Mouse (Mus musculus): ENCODE data around the gene Cog7.

Gene Cog7

DNA sequence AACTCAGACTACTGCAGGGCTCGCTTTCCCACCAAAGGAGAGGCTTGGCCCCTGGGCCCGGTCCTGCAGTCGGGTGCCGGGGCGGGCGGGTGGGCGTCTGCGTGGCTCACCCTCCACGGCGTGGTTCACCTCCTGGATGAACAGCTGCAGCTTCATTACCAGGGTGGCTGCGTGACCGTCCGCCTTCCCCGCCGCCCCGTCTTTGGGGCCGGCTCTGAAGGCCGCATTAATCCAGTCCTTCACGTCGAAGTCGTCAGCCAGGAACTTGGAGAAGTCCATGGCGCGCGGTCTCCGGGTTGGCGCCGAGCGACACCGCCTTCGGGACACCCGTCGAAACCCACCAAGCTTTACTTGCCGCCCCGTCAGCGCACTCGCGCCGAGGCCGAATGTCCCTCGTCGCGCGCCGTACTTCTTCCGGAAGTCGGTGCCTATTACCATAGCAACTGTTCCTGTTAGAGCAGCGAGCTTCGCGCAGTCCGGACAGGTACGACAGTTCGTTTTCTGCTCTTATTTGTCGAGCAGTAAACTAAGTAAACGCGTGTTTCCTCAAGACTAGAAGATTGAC lies at the start of gene Cog7:
TSS of gene Cog7 (minus strand) at position 405 of the 565 bp plus-strand sequence.
- peak; percentile 97 to 98 for DNase-seq

DNA sequence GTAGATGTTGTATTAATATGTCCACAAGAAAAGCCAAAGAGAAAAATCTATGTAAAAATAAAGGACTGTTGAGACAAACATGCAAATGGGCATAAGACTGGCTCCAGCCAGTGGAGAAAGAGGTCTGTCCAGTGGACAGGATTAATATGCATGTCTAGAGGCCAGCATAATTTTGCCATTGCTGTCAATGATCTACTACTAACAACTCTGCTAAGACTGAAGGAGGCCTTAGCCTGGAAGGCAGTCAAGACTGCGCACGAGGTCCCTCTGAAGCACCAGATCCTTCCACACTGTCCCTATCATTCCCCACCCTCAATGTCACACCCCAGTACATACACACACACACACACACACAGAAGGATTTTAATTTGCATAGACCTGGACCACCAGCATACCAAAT lies 40.6 kb upstream of the Cog7 start:
- DNase-seq: no peak

DNA sequence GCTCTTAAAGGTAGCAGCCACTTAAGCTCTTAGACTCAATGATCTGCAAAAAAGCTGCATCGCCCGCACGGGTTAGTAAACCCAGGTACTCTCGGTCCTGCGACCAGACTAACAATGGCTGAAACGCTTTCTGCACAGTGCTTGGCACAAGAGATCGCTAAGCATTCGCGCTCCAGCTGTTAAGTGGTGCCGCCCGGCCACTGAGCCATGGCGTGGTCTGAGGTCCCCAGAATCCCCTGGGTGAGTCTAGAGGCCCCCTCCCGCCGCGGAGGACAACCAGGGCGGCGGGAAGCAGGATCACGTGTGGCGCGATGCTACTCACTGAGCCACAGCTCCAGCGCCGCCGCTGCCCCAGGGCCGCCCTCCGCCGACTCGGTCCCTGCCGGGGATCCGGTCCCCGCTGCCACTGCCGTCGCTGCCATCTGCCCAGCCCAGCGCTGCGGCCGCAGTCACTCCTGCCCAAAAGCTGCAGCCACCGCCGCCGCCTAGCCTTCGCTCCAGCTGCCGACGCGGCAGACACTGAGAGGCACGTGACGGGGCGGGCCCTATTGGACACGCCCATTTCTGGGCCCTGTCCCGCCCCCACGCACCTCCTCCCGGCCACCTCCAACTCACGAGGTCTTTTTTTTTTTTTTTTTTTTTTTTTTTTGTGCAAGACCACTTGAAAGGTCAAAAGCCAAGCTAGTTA lies 39.3 kb upstream of the Cog7 start, which contains the start of gene Gga2:
TSS of gene Gga2 (minus strand) at position 556 of the 688 bp plus-strand sequence.
- DNase-seq: peak; percentile 94 to 95

DNA sequence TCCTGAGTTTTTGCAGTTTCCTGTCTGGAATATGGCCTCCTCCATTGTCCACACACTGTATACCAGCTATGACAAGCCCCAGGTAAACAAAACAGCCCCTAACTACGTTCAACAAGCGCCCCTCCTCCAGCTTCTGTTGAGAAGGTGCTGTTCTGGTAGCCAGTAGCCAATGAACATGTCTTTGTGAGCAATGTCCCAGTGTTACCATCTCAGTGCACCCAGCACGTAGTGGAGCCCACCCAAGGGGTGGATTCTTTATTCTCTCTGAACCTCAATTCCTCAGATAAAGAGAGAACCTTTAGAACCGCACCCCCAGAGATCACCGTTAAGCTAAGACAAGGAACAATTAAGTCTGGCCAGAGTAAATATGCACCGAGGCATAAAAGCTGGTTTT lies 38.8 kb upstream of the Cog7 start:
- peak; percentile 29 to 50 for DNase-seq

DNA sequence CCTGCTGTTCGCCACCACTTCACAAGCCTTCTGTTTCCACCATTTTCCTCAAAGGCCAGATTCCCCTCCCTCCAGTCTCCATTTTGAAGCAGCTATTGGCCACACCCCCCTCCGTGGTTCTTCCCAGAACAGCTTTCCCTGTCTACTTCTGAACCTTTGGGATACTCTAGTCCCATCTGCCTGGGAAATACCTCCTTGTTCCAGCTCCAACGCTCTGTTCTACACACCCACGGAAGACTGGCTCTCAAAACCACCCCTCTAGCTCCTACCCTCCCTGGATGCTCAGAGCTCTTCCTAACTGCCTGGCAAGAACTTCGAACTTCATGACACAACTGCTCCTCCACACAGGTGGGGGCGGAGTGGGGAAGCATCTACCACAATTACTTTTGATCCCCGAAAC lies 37.5 kb upstream of the Cog7 start:
- peak; percentile 20 to 22 for DNase-seq

DNA sequence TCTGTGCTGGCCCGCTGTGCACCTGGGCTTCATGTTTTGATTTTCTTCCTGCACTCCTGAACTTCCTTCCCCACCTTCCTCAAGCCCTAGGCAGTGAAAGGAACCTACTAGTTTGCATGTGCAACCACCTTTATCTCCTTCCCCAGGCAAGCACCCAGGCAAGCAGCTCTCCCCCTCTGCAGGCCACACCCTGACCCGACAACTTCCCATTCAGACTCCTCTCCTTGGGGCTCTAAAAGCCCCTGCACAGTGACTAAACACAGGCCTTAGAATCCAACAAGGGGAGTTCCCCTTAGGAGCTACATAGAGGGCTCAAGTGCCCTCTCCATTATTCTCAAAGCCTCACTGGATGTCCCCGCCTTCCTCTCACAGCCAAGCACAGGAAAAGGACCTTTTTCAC lies 36.7 kb upstream of the Cog7 start:
- DNase-seq: no peak

DNA sequence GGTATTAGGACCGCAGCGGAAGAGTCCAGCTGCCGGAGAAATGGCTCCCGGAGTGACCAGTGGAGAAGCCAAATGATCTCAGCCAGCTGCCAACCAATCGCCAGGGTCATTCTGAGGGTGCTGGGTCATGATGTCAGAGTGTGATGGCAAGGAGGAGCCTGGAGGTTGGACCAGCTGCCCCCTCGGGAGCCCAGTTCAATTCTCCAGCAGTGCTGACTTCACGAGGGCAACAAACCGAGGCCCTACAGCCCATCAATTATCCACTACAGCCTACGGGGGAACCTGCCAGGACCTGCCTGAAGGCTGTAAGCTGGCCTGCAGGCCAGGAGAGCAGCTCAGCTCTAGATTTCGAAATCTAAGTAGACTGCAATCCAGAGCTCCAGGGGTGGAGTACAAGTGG lies 34.2 kb upstream of the Cog7 start:
- peak in 1 of 2 experiments; percentile 16 for DNase-seq

DNA sequence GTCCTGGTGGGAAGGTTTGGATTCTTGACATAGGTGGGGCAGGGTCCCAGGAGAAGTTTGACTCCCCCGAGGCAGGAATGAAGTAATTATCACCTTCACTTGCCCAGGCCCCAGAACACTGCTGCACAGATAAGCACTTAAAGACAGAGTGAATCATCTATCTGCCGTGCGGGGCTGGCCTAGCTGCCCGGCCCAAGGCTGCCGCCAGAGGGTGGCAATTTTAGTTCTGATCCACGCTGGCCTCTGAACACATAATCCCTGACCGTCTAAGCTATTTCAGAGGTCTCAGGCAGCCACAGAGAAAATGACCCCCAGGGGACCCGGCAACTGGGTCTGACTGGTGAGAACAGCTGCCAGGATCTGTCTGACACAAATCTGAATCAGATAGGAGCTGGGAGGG lies 33.6 kb upstream of the Cog7 start:
- peak; percentile 28 for DNase-seq

DNA sequence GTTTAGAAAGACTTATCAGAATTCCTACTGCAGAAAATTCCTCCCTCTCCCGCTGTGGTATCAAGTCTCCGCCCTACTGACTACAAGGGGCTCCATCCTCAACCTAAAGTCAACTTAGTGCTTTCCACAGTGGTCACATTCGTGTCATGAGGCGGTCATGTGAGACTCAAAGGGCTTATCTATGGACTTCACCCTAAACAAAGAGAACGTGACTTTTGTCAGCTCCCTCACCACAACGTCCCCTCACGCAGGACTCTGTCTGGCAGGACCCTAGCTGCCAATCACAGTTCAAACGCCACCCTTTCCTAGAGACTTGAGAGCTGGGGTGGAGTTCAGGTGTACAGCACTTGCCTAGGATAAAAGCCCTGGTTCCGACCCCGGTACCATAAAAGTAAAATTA lies 31.4 kb upstream of the Cog7 start:
- DNase-seq: no peak

DNA sequence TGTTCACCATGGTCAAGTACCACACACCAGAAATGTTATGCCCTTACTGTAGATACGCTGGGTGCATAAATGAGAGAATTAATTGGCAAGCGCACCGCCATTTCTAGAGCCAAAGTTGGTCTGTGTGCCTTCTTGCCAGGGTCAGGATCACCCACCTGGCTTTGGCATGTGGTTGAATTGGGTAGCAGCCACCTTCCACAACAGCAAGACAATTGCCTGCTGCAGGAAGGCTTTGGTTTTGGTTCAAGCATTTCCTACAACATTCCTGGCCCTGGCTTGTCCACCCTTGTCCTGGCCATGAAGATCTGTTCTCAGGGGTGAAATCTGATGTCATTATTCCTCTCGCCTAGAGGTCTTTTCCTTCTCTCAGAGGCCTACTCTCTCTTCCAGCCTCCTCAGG lies 30.9 kb upstream of the Cog7 start:
- peak; percentile 44 to 63 for DNase-seq

DNA sequence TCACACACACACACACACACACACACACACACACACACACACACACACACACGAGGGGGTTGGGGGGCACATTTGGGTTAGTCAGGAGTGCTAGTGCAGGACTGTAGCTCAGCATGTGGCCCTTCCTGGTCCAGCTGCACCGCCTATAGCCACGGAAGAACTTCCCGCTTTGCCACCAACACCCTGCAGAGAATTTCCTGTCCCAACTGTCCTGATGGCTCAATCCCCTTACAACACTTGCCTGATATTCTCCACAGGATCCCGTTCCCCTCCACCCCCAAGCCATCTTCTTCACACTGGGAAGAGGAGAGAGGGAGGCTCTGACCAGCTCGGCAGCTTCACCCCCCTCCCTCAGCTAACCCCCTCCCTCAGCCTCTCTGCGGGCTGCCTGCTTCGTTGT lies 18.9 kb upstream of the Cog7 start:
- DNase-seq: no peak

DNA sequence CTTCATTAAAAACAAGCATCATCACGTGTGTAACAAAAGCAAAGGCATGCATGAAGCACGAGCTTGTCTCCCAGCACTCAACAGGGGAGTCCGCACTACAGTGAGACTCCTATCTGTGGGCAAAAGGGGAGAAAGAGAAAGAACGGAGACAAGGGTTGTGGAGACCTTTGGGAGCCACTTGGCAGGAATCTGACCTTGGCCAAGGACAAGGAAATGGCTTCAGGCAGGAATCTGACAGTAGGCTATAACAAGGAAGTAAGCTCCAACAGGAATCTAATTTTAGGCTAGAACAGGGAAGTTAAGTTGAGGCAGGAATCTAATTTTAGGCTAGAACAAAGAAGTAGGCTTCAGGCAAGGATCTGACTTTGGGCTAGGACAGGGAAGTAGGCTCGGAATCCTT lies 14.4 kb upstream of the Cog7 start:
- no peak for DNase-seq

DNA sequence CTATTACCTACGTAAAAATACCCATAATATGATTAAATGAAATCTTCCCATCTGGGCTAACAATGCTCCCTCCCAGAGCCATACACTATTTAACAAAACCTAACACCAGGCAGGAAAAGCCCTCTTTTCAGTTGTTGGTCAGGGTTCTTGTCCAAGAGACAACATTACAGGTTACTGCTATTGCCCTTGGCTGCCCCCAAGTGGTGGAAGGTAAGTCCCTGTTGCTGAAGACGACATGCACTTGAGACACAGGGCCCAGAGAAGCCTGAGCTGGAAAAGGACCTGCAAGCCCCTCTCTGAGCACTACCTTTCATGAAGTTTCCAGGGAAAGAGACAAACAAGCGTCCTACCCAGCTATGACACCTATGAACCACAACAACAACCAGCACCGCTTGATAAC lies 6.5 kb downstream of the Cog7 start:
- DNase-seq: peak; percentile 88

DNA sequence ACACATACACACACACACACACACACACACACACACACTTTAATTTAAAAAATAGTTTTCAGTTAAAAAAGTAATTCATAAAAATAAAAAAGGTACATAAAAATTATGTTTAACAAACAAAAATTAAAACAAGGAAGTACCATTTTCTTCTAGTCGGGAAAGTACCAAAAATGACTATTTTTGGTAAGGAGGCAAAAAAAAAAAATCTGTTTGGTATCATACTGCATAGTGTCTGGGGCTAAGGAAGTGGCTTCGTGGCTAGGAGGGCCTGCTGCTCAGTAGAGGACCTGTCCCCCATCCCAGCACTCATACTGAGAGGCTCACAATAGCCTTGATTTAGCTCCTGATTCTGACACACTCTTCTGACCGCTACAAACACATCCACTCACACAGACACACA lies 9.8 kb downstream of the Cog7 start:
- no peak for DNase-seq

DNA sequence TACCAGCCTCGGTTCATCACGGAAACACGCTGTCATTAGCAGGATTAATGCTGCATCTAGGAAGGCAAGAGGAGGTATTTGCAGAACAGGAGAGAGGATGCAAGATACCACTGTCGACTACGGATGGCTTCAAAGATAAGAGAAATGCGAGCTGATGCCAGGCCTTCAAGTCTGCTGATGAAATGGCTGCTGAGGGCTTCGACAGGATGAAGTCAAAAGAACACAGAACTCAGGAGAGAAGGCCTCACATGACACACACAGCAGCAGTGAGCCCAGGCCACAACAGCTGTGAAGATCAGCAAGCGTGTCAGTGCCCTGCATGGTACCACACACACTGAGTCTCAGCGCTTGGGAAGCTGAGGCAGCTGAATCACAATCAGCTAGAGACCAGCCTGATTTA lies 11.3 kb downstream of the Cog7 start:
- no peak for DNase-seq

DNA sequence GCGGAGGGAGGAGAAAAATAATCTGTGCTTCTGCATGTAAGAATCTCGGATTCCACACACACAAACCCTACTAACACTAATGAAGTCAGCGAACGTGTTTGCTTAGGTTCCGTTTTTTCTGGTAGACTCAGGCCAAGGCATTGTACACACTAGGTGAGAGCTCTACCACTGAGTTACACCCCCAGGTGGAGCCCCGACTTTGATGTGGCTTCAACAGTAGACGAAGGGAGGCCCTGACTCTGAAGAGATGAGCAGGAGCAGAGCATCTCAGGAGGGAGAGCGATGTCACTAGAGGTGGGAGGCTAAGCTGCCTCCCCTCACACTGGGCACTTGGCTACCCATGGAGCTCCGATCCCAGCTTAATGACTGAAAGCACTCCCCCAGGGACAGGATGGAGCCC lies 12.7 kb downstream of the Cog7 start:
- DNase-seq: no peak

DNA sequence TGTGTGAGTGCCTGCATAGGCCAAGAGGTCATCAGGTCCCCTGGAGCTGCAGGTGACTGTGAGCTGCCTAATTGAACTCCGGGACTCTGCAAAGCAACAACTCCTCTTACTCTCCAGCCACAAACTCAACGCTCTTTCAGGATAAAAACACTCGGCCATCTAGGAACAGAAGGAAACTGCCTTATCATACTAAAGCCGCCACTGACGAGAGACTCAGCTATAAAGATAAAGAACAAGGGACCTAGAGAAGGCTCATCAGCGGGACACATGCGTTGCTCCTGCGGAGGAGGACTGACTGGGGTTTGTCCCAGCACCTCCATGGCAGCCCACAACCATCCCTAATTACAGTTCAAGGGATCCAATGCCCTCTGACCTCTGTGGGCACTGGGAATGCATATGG lies 13.3 kb downstream of the Cog7 start:
- no peak for DNase-seq

DNA sequence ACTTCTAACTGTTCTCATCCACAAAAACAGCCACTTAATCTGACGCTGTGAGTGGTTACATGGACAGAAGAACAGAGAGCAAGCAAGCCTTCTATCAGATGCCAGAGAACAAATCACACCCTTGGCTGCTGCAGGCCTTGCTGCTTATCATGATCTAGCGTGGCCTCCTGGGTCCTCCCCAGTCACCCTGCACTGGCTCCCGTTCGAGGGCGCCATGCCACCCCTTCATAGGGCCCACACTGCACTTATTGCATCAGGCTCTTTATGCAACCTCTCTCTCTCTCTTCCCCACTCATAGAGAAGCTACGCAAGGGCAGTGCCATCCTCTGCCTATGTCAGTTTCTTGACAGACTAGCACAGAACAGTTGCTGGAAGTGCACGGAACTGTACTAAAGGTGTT lies 15.3 kb downstream of the Cog7 start:
- no peak for DNase-seq

DNA sequence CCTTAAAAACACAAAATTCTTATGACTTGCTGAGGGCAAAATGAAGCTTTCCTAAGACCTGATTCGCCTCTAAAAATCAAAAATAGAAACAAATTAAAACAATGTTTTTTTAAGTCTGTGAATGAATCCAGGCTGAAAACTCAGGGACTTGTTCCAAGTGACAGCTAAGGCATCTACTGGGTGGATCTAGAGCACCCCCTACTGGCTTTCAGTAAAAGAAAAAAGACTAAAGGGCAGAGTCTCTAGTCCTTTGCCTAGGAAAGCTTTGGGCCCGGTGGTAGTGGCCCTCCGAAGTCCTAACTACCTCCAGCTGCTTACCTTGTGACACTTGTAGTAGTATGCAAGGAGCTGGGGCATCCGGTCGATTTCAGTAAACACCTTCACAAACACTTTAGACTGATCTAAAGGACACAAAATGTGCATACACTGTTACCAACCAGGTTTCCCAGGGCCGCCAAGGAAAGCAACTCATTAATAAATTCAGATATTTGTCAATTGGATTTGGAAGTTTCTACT lies 17.6 kb downstream of the Cog7 start:
- peak; percentile 84 to 92 for DNase-seq

DNA sequence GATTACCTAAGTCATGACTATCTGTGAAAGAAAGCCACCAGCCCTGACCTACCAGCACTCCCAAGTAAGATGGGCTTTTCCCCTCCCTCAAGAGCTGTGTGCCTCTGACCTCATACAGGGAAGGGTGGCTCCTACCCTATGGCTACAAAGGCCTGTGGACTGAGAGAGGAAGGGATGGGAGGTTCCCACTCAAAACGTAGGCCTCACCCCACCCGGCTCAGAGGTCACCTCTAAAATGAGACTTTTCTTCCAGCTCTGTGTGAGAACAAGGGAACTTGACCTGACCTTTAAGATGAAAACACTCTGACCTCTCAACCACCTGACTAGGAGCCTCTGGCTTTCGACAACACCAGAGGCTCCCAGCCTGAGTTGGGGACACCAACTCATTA lies 18.9 kb downstream of the Cog7 start:
- no peak for DNase-seq

DNA sequence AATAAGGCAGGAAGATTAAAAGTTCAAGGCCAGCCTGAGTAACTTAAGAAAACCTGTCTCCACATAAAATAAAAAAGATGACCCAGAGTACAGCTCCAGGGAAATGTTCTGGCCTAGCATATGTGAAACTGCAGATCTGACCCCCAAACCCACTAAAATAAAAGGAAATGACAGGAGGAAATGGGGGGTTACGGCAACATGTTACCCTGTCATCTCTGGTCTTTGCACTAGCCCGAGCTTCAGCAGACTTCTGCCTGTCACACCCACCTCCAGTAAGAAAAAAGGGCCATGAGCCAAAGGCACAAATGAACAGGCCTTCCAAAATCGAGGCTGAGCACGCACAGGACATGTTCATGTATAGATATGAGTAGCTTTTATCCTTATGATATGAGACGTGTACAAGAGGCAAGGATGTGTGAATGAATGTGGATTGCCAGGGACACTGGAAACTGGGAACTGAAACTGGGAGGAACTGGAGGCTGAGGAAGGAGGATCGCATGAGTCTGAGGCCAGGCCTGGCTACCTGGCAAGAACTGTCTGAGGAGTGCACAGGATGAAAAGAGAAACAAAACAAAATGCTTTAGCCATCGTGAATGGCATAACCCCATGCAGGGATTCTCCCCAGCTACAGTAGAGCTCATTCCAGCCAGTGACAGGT lies 19.5 kb downstream of the Cog7 start:
- no peak for DNase-seq

DNA sequence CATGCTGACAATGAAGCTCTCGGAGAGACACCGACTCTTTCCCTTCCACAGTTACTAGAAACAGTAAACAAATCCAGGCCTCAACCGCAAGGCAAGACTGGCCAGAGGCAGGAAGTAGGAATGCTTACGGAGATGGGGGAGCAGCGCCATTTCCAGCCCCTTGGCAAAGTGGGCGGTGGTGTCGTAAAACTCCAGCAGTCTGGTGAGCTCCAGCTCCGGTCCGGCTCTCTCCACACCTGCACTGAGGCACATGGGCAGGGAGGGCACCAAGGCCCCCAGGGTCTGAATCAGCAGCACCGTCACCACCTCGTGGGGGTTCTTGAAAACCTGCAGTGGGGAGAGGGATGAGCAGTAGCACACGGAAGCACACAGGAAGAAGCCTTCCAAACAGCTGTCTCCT lies 25.7 kb downstream of the Cog7 start:
- DNase-seq: no peak

DNA sequence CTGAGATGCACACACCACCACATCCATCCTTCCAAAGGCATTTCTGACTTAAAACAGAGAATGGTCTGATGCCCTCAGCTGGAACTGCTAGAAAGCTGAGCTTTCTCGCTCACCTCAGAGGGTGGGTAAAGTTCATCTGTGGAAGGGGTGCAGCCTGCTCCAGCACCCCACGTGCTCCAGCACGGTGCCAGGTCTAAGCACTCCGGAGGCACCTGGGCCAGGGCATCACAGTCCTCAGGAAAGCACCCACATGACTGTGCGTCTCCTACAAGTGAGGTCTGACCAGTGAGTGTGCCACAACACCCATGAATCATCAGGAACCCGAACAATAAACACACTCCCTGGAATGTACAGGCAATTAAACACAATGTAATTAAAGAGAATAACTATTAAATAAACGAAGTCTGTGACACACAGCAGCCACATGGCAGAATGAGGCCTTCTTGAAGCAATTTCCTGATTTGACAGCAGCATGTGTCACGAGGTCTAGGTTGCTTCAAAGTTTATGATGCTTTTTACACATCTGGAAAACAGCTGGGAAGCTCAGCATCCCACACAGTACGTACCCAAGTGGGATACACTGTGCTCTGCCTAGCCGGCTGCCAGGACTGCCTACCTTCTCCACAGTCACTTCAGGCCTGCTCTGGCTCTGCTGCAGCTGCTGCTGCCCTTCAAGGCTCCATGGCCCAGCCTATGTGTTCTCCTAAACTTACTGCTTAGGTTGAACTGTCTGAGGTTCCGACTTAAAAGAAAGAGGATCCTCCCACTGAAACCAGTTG lies 26.4 kb downstream of the Cog7 start:
- no peak for DNase-seq

Data from cerebellum, postnatal 10 days (tissue).